Mouse (Mus musculus) E14TG2a.4 (cell line): ENCODE data around the gene Phf20.
A peak's percentile ranks its signal among the peaks of the same experiment; 100 is the strongest.

ENCODE experiments used
- H3K27me3 ChIP-seq: 2 replicates; pipeline ENCODE4 v1.6.1; 2014; ENCODE audit warnings: low read length, control low read depth; ENCODE audit not compliant: insufficient read depth
- H3K36me3 ChIP-seq: 2 replicates; pipeline ENCODE4 v1.6.1; 2014; ENCODE audit warnings: low read length, control low read depth; ENCODE audit not compliant: insufficient read depth
- H3K4me1 ChIP-seq: replicated peaks from 2 replicates; pipeline ENCODE4 v1.6.1; 2014; ENCODE audit warnings: low read depth, low read length, control low read depth
- H3K4me3 ChIP-seq: replicated peaks from 2 replicates; pipeline ENCODE4 v1.5.1; 2014; ENCODE audit warnings: mild to moderate bottlenecking, low read length
- H3K9me3 ChIP-seq: 2 replicates; pipeline ENCODE4 v1.6.1; 2014; ENCODE audit warnings: low read length, control low read depth
- CTCF ChIP-seq: conservative IDR thresholded peaks from 2 replicates; pipeline ENCODE4 v1.5.1; 2014; ENCODE audit warnings: low read length
- NANOG ChIP-seq: IDR thresholded peaks from 2 replicates; pipeline ENCODE4 v1.6.1; 2014; ENCODE audit warnings: borderline replicate concordance, low read length, mixed read lengths
- POU5F1 ChIP-seq: IDR thresholded peaks from 2 replicates; pipeline ENCODE4 v1.6.1; 2014; ENCODE audit warnings: low read length, borderline replicate concordance

Gene Phf20

DNA sequence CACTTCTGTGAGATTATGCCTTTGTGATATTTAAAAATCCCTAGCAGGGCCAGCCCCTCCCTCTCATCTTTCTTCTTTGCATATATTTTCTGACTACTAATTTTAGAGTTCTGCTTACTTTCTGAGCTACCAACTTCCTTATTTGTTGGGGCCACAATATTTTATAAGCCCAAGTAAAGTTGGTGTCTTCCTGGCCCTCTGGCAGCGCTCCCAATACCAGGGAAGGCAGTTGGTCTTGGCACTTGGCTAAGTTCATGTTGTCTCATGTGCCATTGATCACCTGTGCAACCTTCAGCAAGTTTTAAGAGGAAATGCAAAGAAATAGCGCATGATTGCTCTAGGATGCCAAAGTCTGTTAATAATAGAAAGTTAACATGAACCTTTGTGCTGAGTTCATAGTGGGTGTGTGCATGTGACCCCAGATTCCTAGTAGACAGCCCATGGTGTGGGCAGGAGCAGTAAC is 99.4 kb downstream of the Phf20 start:
- Histone ChIP-seq H3K4me1 (no peaks in the 10 kb centered on the region), H3K27me3 (no peaks in the 10 kb centered on the region), H3K9me3 (no peaks in the 10 kb centered on the region), H3K36me3 (peaks cover 94% of the 10 kb centered on the region), H3K4me3 (no peak overlapping the region)
- TF ChIP-seq POU5F1: no peak
- TF ChIP-seq CTCF: no peak
- TF ChIP-seq NANOG: no peak

DNA sequence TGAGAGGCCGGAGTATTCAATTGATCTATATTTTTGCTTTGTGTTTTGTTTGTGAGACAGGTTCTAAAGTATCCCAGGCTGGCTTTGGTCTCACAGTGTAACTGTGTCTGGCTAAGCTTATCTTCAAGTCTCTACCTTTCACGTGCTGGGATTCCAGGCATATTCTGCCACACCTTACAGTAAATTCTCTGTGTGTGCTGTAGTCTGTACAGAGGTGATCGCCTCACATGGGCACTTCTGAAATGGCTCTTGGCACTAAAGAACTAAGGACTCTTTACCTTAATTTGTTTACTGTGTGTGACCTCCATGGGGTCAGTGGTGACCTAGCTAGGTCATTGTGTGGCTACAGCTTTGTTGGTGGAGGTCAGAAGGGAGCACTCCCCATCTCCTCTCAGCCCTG is 99.9 kb downstream of the Phf20 start:
- Histone ChIP-seq H3K36me3 (peaks cover 94% of the 10 kb centered on the region), H3K9me3 (no peaks in the 10 kb centered on the region), H3K27me3 (no peaks in the 10 kb centered on the region), H3K4me3 (no peak overlapping the region), H3K4me1 (no peaks in the 10 kb centered on the region)
- no peak for TF ChIP-seq NANOG
- no peak for TF ChIP-seq CTCF
- TF ChIP-seq POU5F1: no peak

DNA sequence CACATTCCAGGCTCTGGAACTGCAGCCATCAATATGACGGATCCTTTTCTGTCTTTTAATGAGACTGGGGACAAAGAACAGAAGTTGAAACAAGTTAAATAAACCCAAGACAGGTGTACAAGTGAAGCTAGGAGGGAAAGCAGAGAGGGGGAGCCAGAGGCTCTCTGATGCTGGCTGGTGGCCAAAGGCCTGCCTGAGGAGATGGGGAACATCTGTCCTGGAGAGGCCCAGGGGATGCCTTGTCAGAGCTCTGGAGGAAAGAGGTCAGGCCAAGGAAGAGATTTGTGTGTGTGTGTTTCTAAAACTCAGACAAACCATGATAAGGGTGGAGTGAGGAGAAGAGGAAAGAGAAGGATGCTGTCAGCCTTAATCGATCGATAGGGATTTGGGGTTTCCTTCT is 101.4 kb downstream of the Phf20 start:
- Histone ChIP-seq H3K27me3 (no peaks in the 10 kb centered on the region), H3K36me3 (peaks cover 94% of the 10 kb centered on the region), H3K4me1 (peaks cover 3% of the 10 kb centered on the region; the same call in 1 of the 2 replicates), H3K4me3 (no peak overlapping the region), H3K9me3 (no peaks in the 10 kb centered on the region)
- TF ChIP-seq CTCF (no peak), NANOG (no peak), POU5F1 (no peak)

GRCm38 (mm10) chr2:156298458-156298857 is 102.2 kb downstream of the Phf20 start:
- no peaks in the 10 kb centered on the region for H3K27me3 ChIP-seq
- H3K9me3 ChIP-seq: no peaks in the 10 kb centered on the region
- peaks cover 7% of the 10 kb centered on the region; the same call in 1 of the 2 replicates for H3K4me1 ChIP-seq
- TF ChIP-seq NANOG: no peak
- TF ChIP-seq POU5F1: no peak
- TF ChIP-seq CTCF: no peak
- H3K4me3 ChIP-seq: no peak overlapping the region
- H3K36me3 ChIP-seq: peaks cover 94% of the 10 kb centered on the region

GRCm38 (mm10) chr2:156302063-156302462 is 105.8 kb downstream of the Phf20 start:
- Histone ChIP-seq H3K9me3 (no peaks in the 10 kb centered on the region), H3K27me3 (no peaks in the 10 kb centered on the region), H3K36me3 (peaks cover 94% of the 10 kb centered on the region), H3K4me1 (peaks cover 12% of the 10 kb centered on the region), H3K4me3 (no peak overlapping the region)
- TF ChIP-seq POU5F1 (no peak), CTCF (no peak), NANOG (no peak)

- Histone ChIP-seq H3K4me3 (no peak overlapping the region), H3K36me3 (peaks cover 96% of the 10 kb centered on the region)
- no peak for TF ChIP-seq NANOG
- TF ChIP-seq CTCF: no peak
- TF ChIP-seq POU5F1: no peak
These were observed 108.1 kb downstream of the Phf20 start for GRCm38 (mm10) chr2:156304351-156304750.

GRCm38 (mm10) chr2:156305818-156306217 is 109.6 kb downstream of the Phf20 start:
- Histone ChIP-seq H3K4me3 (no peak overlapping the region), H3K9me3 (no peaks in the 10 kb centered on the region), H3K36me3 (peaks cover 98% of the 10 kb centered on the region), H3K4me1 (peaks cover 12% of the 10 kb centered on the region), H3K27me3 (no peaks in the 10 kb centered on the region)
- no peak for TF ChIP-seq POU5F1
- TF ChIP-seq CTCF: peak; percentile 48

More at GRCm38 (mm10) chr2:156304351-156304750, 108.1 kb downstream of the Phf20 start:
- Histone ChIP-seq H3K4me1 (peaks cover 12% of the 10 kb centered on the region), H3K9me3 (no peaks in the 10 kb centered on the region), H3K27me3 (no peaks in the 10 kb centered on the region)

- Histone ChIP-seq H3K4me3 (no peak overlapping the region), H3K36me3 (peaks cover 86% of the 10 kb centered on the region), H3K4me1 (peaks cover 12% of the 10 kb centered on the region), H3K9me3 (no peaks in the 10 kb centered on the region), H3K27me3 (no peaks in the 10 kb centered on the region)
- TF ChIP-seq POU5F1 (no peak), CTCF (peak; percentile 15; the same call in 1 of the 2 replicates)
These were observed 111.0 kb downstream of the Phf20 start for GRCm38 (mm10) chr2:156307261-156307660.

DNA sequence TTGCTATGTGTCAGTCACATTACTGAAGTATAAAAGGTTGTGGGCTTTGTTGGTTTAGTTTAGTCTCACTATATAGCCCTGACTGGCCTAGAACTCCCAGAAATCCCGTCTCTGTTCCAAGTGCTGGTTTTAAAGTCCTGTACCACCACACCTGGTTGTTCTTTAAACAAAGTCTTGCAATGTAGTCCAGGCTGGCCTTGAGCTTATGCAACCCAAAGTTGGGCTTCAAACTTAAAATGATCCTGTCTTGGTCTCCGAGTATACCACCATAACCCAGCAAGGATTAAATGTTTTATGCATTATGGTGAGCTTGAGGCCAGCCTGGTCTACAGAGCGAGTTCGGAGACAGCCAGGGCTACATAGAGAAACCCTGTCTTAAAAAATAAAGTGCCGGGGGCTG is 113.7 kb downstream of the Phf20 start:
- Histone ChIP-seq H3K27me3 (no peaks in the 10 kb centered on the region), H3K4me1 (peaks cover 4% of the 10 kb centered on the region; the same call in 1 of the 2 replicates), H3K9me3 (peaks cover 4% of the 10 kb centered on the region; the same call in 1 of the 2 replicates), H3K36me3 (peaks cover 60% of the 10 kb centered on the region), H3K4me3 (no peak overlapping the region)
- TF ChIP-seq POU5F1 (no peak), NANOG (no peak), CTCF (no peak)
